Mouse (Mus musculus) mature B cell (primary cell): ENCODE results near the gene Spata17.
"Not testable (repeated sequence)": the region's sequence is repeated elsewhere in the genome, so short reads cannot be mapped to it uniquely, and the experiment has no call there.

ENCODE experiments used
- in situ Hi-C: fragments of 300-500 bp; cut with MboI; formaldehyde crosslinking; loops from 2 replicates; pipeline ENCODE4 v1.14.3; 2019

Gene Spata17

GRCm38 (mm10) chr1:187175991-187176390 lies 39.3 kb downstream of the Spata17 start:
- in situ Hi-C loops, result no loop called here

- in situ Hi-C loops, result no loop called here
These were observed 44.9 kb downstream of the Spata17 start for GRCm38 (mm10) chr1:187170361-187170760.

GRCm38 (mm10) chr1:187169646-187170045 lies 45.6 kb downstream of the Spata17 start:
- in situ Hi-C loops, result no loop called here

GRCm38 (mm10) chr1:187163571-187163970 lies 51.7 kb downstream of the Spata17 start:
- in situ Hi-C loops, result no loop called here

GRCm38 (mm10) chr1:187155658-187156057 lies 59.6 kb downstream of the Spata17 start:
- in situ Hi-C loops, result no loop called here

- in situ Hi-C loops, result no loop called here
These were observed 61.6 kb downstream of the Spata17 start for GRCm38 (mm10) chr1:187153681-187154080.

- in situ Hi-C loops, result no loop called here
These were observed 62.7 kb downstream of the Spata17 start for GRCm38 (mm10) chr1:187152571-187152970.

GRCm38 (mm10) chr1:187142984-187143383 lies 72.3 kb downstream of the Spata17 start:
- in situ Hi-C loops, result no loop called here

GRCm38 (mm10) chr1:187137426-187137825 lies 77.8 kb downstream of the Spata17 start:
- in situ Hi-C loops, result no loop called here

- in situ Hi-C loops, result no loop called here
These were observed 79.4 kb downstream of the Spata17 start for GRCm38 (mm10) chr1:187135887-187136286.

- in situ Hi-C loops, result no loop called here
These were observed 81.4 kb downstream of the Spata17 start for GRCm38 (mm10) chr1:187133841-187134240.

- in situ Hi-C loops, result no loop called here
These were observed 82.9 kb downstream of the Spata17 start for GRCm38 (mm10) chr1:187132348-187132747.

- in situ Hi-C loops, result not testable (repeated sequence)
These were observed 87.7 kb downstream of the Spata17 start for GRCm38 (mm10) chr1:187127548-187127947.

GRCm38 (mm10) chr1:187125733-187126132 lies 89.5 kb downstream of the Spata17 start:
- in situ Hi-C loops, result no loop called here

GRCm38 (mm10) chr1:187124967-187125366 lies 90.3 kb downstream of the Spata17 start:
- in situ Hi-C loops, result no loop called here

- in situ Hi-C loops, result no loop called here
These were observed 96.0 kb downstream of the Spata17 start for GRCm38 (mm10) chr1:187119300-187119699.

- in situ Hi-C loops, result no loop called here
These were observed 97.2 kb downstream of the Spata17 start for GRCm38 (mm10) chr1:187118108-187118507.

GRCm38 (mm10) chr1:187113716-187114115 lies 101.5 kb downstream of the Spata17 start:
- in situ Hi-C loops, result no loop called here

- in situ Hi-C loops, result no loop called here
These were observed 113.1 kb downstream of the Spata17 start for GRCm38 (mm10) chr1:187102130-187102529.

GRCm38 (mm10) chr1:187101202-187101601 lies 114.1 kb downstream of the Spata17 start:
- in situ Hi-C loops, result no loop called here

GRCm38 (mm10) chr1:187100624-187101023 lies 114.6 kb downstream of the Spata17 start:
- in situ Hi-C loops, result no loop called here

GRCm38 (mm10) chr1:187098285-187098684 lies 117.0 kb downstream of the Spata17 start:
- in situ Hi-C loops, result no loop called here

- in situ Hi-C loops, result no loop called here
These were observed 122.7 kb downstream of the Spata17 start for GRCm38 (mm10) chr1:187092546-187092945.

- in situ Hi-C loops, result no loop called here
These were observed 126.4 kb downstream of the Spata17 start for GRCm38 (mm10) chr1:187088660-187089395.
